In the genomic region with DNA sequence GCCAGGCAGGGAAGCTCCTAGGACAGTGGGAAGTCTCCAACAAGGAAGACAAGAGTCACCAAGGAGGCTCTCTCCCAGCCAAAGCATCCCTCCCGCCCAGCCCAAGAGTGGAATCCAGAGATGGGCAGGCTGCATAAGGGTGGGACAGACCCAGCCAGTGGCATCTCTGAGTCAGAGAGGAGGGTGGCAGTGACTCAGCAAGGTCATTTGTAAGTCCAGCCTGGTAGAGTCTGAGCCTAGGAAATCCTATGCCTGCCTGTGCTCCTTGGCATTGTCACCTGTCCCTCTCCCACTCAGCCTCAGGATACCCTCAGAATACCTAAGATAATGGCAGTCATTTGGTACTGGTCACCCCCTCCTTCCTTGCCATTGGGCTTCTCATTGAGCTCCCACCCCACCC, we compare ENCODE assay signal across 24 mouse cellular contexts. TPM values are rescaled to one million over a fixed set of nuclear protein-coding genes. Genes with fewer than 3 reads are reported as not detected.
DNase-seq lines count a peak whose midpoint lies in the region; ATAC-seq and TF ChIP-seq lines count a peak whose summit lies in the region.
"Had no signal": no experiment of that assay in that cellular context is flagged by ENCODE, and none has a peak within 500 bp of the region (broad histone marks: within the 10 kb centered on the region; RNA-seq: fewer than 3 reads in every experiment).

No protein-coding gene starts in this region.

- peaks cover 22% of the 10 kb centered on the region for H3K36me3 ChIP-seq in forebrain, postnatal 0 days (ENCODE audit: insufficient read depth)
- peaks cover 8% of the 10 kb centered on the region for H3K36me3 ChIP-seq in forebrain, embryonic 15.5 days
- peaks cover 17% of the 10 kb centered on the region; the same call in 1 of the 2 replicates for H3K36me3 ChIP-seq in hindbrain, embryonic 10.5 days
- no peaks in the 10 kb centered on the region for H3K36me3 ChIP-seq in kidney, embryonic 16.5 days (ENCODE audit: insufficient read depth, low read length)
- H3K36me3 ChIP-seq: heart, embryonic 15.5 days had no signal

- 93% methylated on average over 1 of the region's 1 CpGs for WGBS in forebrain, postnatal 0 days
- WGBS in forebrain, embryonic 15.5 days: 78% methylated on average over 1 of the region's 1 CpGs
- WGBS in hindbrain, embryonic 10.5 days: 83% methylated on average over 1 of the region's 1 CpGs
- 100% methylated on average over 1 of the region's 1 CpGs for WGBS in kidney, embryonic 16.5 days

- TF ChIP-seq CTCF in forebrain, postnatal 0 days (IDR thresholded peaks at IDR 0.05; ENCODE audit: low read depth): no peak

- no peak overlapping the region for H3K9ac ChIP-seq in forebrain, postnatal 0 days
- no peak overlapping the region for H3K9ac ChIP-seq in forebrain, embryonic 15.5 days (replicated peaks)
- no peak overlapping the region for H3K9ac ChIP-seq in kidney, embryonic 16.5 days (replicated peaks; ENCODE audit: low read length)
- H3K9ac ChIP-seq: heart, embryonic 15.5 days; hindbrain, embryonic 13.5 days; liver, embryonic 14.5 days had no signal

- H3K4me3 ChIP-seq in forebrain, postnatal 0 days (ENCODE audit: low read depth, low read length): no peak overlapping the region
- H3K4me3 ChIP-seq in forebrain, embryonic 15.5 days: no peak overlapping the region
- no peak overlapping the region for H3K4me3 ChIP-seq in hindbrain, embryonic 10.5 days
- H3K4me3 ChIP-seq in kidney, embryonic 16.5 days (ENCODE audit: low read length): no peak overlapping the region
- H3K4me3 ChIP-seq: heart, embryonic 15.5 days; hindbrain, embryonic 13.5 days had no signal

- H3K27me3 ChIP-seq in forebrain, postnatal 0 days (ENCODE audit: insufficient read depth, low read length): no peaks in the 10 kb centered on the region
- H3K27me3 ChIP-seq in forebrain, embryonic 15.5 days: no peaks in the 10 kb centered on the region
- no peaks in the 10 kb centered on the region for H3K27me3 ChIP-seq in hindbrain, embryonic 10.5 days (ENCODE audit: insufficient read depth, poor library complexity, severe bottlenecking)
- H3K27me3 ChIP-seq in kidney, embryonic 16.5 days (ENCODE audit: insufficient read depth, low read length): no peaks in the 10 kb centered on the region
- H3K27me3 ChIP-seq: heart, embryonic 15.5 days; hindbrain, embryonic 13.5 days had no signal

- no peak for DNase-seq in forebrain, postnatal 0 days
- DNase-seq in 416B (ENCODE audit: low read depth): peak; percentile 52
- peak; percentile 70 for DNase-seq in Muller cell, postnatal 12 days (ENCODE audit: inconsistent ontology term)
- DNase-seq in adrenal gland, postnatal 25 days: peak; percentile 49
- DNase-seq in lung, postnatal 36 days: no peak
- DNase-seq in hindbrain, embryonic 10.5 days (ENCODE audit: low spot score): no peak
- DNase-seq: cerebellum, adult 8-10 months; cerebellum, postnatal 25 days; kidney, adult 9 months; kidney, postnatal 14 days; liver; lung, adult 2 months; lung, postnatal 10 days; midbrain, embryonic 14.5 days; right cerebral cortex, postnatal 4 days; thymus, postnatal 4 days had no signal

- no peaks in the 10 kb centered on the region for H3K9me3 ChIP-seq in forebrain, postnatal 0 days (ENCODE audit: low read length)
- no peaks in the 10 kb centered on the region for H3K9me3 ChIP-seq in forebrain, embryonic 15.5 days
- H3K9me3 ChIP-seq in hindbrain, embryonic 10.5 days: no peaks in the 10 kb centered on the region
- no peaks in the 10 kb centered on the region for H3K9me3 ChIP-seq in kidney, embryonic 16.5 days (ENCODE audit: low read length)
- H3K9me3 ChIP-seq: heart, embryonic 15.5 days; hindbrain, embryonic 13.5 days had no signal

- 0 out of 2 replicates have a peak, but pooled peaks have one; percentile 12 for ATAC-seq in forebrain, postnatal 0 days
- no peak for ATAC-seq in forebrain, embryonic 15.5 days (replicated peaks)
- ATAC-seq in kidney, embryonic 16.5 days (ENCODE audit: low FRiP score, low TSS enrichment): no peak
- ATAC-seq: forebrain, embryonic 14.5 days; intestine, postnatal 0 days had no signal

- peaks cover 8% of the 10 kb centered on the region; the same call in 1 of the 2 replicates for H3K4me1 ChIP-seq in forebrain, postnatal 0 days (ENCODE audit: insufficient read depth)
- peaks cover 20% of the 10 kb centered on the region for H3K4me1 ChIP-seq in forebrain, embryonic 15.5 days
- peaks cover 26% of the 10 kb centered on the region for H3K4me1 ChIP-seq in hindbrain, embryonic 10.5 days (replicated peaks)
- H3K4me1 ChIP-seq in kidney, embryonic 16.5 days (ENCODE audit: insufficient read depth, low read length): no peaks in the 10 kb centered on the region

- H3K4me2 ChIP-seq in forebrain, postnatal 0 days (ENCODE audit: low read depth): no peak overlapping the region
- no peak overlapping the region for H3K4me2 ChIP-seq in forebrain, embryonic 15.5 days (replicated peaks)
- H3K4me2 ChIP-seq in kidney, embryonic 16.5 days (replicated peaks; ENCODE audit: low read depth, low read length): no peak overlapping the region
- H3K4me2 ChIP-seq: heart, embryonic 15.5 days; hindbrain, embryonic 13.5 days had no signal

- no peak overlapping the region for H3K27ac ChIP-seq in forebrain, postnatal 0 days (ENCODE audit: low read depth, low read length)
- H3K27ac ChIP-seq in forebrain, embryonic 15.5 days (replicated peaks): no peak overlapping the region
- no peak overlapping the region for H3K27ac ChIP-seq in hindbrain, embryonic 10.5 days
- H3K27ac ChIP-seq in kidney, embryonic 16.5 days (ENCODE audit: low read length): no peak overlapping the region
- H3K27ac ChIP-seq: heart, embryonic 15.5 days; hindbrain, embryonic 13.5 days; liver, embryonic 14.5 days had no signal

RNA-seq across cellular contexts. Expression of gene Slc35e4, which starts 9.0 kb away (rescaled TPM):
- 39.1 and 43.7 TPM in 2 replicates for total RNA-seq in forebrain, postnatal 0 days (2014; rRNA removed)
- polyA plus RNA-seq in forebrain, postnatal 0 days (2015; fragmentation: Nextera tagmentation; extraction: Ambion mirVana): 26.5 and 27.0 TPM in 2 replicates
- 13.2 and 13.7 TPM in 2 replicates for polyA plus RNA-seq in forebrain, embryonic 15.5 days (2015; fragmentation: Nextera tagmentation; extraction: Ambion mirVana)
- 6.6 and 6.9 TPM in 2 replicates for total RNA-seq in adrenal gland, postnatal 25 days (2021)
- 5.4 and 6.8 TPM in 2 replicates for polyA plus RNA-seq in hindbrain, embryonic 10.5 days (2016; fragmentation: Nextera tagmentation; extraction: Ambion mirVana)
- polyA plus RNA-seq in kidney, embryonic 16.5 days (2015; fragmentation: Nextera tagmentation; extraction: Ambion mirVana): 5.0 and 6.1 TPM in 2 replicates

RNA-seq across cellular contexts. Expression of gene Dusp18, which starts 10.4 kb away (rescaled TPM):
- 19.5 and 25.3 TPM in 2 replicates for total RNA-seq in forebrain, postnatal 0 days (2014; rRNA removed)
- 20.0 and 33.6 TPM in 2 replicates for polyA plus RNA-seq in forebrain, postnatal 0 days (2015; fragmentation: Nextera tagmentation; extraction: Ambion mirVana)
- polyA plus RNA-seq in forebrain, embryonic 15.5 days (2015; fragmentation: Nextera tagmentation; extraction: Ambion mirVana): 35.4 and 38.3 TPM in 2 replicates
- 3.9 and 4.1 TPM in 2 replicates for total RNA-seq in adrenal gland, postnatal 25 days (2021)
- polyA plus RNA-seq in hindbrain, embryonic 10.5 days (2016; fragmentation: Nextera tagmentation; extraction: Ambion mirVana): 19.9 and 23.4 TPM in 2 replicates
- polyA plus RNA-seq in kidney, embryonic 16.5 days (2015; fragmentation: Nextera tagmentation; extraction: Ambion mirVana): 14.7 and 16.4 TPM in 2 replicates

RNA-seq across cellular contexts. Expression of gene 4921536K21Rik, which starts 10.5 kb away (rescaled TPM):
- 0.19 and 0.31 TPM in 2 replicates for total RNA-seq in forebrain, postnatal 0 days (2014; rRNA removed)
- 0.33 and 0.56 TPM in 2 replicates for polyA plus RNA-seq in forebrain, postnatal 0 days (2015; fragmentation: Nextera tagmentation; extraction: Ambion mirVana)
- polyA plus RNA-seq in forebrain, embryonic 15.5 days (2015; fragmentation: Nextera tagmentation; extraction: Ambion mirVana): 0.57 and 0.61 TPM in 2 replicates
- total RNA-seq in adrenal gland, postnatal 25 days (2021): 0.33 and 0.82 TPM in 2 replicates
- 1.2 and 1.8 TPM in 2 replicates for polyA plus RNA-seq in hindbrain, embryonic 10.5 days (2016; fragmentation: Nextera tagmentation; extraction: Ambion mirVana)
- polyA plus RNA-seq in kidney, embryonic 16.5 days (2015; fragmentation: Nextera tagmentation; extraction: Ambion mirVana): 0.62 and 0.71 TPM in 2 replicates
- polyA plus RNA-seq: midbrain, embryonic 14.5 days had no signal

RNA-seq across cellular contexts. Expression of gene Tcn2, which starts 26.5 kb away (rescaled TPM):
- 20.3 and 20.9 TPM in 2 replicates for total RNA-seq in forebrain, postnatal 0 days (2014; rRNA removed)
- polyA plus RNA-seq in forebrain, postnatal 0 days (2015; fragmentation: Nextera tagmentation; extraction: Ambion mirVana): 23.2 and 24.1 TPM in 2 replicates
- 14.1 and 15.3 TPM in 2 replicates for polyA plus RNA-seq in forebrain, embryonic 15.5 days (2015; fragmentation: Nextera tagmentation; extraction: Ambion mirVana)
- total RNA-seq in adrenal gland, postnatal 25 days (2021): 125 and 128 TPM in 2 replicates
- 31.6 and 34.7 TPM in 2 replicates for polyA plus RNA-seq in hindbrain, embryonic 10.5 days (2016; fragmentation: Nextera tagmentation; extraction: Ambion mirVana)
- polyA plus RNA-seq in kidney, embryonic 16.5 days (2015; fragmentation: Nextera tagmentation; extraction: Ambion mirVana): 152 and 173 TPM in 2 replicates

RNA-seq across cellular contexts. Expression of gene Osbp2, which starts 41.7 kb away (rescaled TPM):
- 48.1 and 63.2 TPM in 2 replicates for total RNA-seq in forebrain, postnatal 0 days (2014; rRNA removed)
- polyA plus RNA-seq in forebrain, postnatal 0 days (2015; fragmentation: Nextera tagmentation; extraction: Ambion mirVana): 21.3 and 30.8 TPM in 2 replicates
- polyA plus RNA-seq in forebrain, embryonic 15.5 days (2015; fragmentation: Nextera tagmentation; extraction: Ambion mirVana): 11.9 and 14.6 TPM in 2 replicates
- 1.1 and 2.6 TPM in 2 replicates for total RNA-seq in adrenal gland, postnatal 25 days (2021)
- polyA plus RNA-seq in hindbrain, embryonic 10.5 days (2016; fragmentation: Nextera tagmentation; extraction: Ambion mirVana): 1.0 and 2.5 TPM in 2 replicates
- polyA plus RNA-seq in kidney, embryonic 16.5 days (2015; fragmentation: Nextera tagmentation; extraction: Ambion mirVana): 1.1 and 1.2 TPM in 2 replicates
- total RNA-seq: neutrophil, adult 5-6 weeks had no signal

Comparison
In these comparisons a context has a peak if more than half of its experiments do, and no peak if none do; other contexts are left out.
1. DNase-seq: peak in 416B (single experiment), Muller cell, postnatal 12 days (single experiment) and adrenal gland, postnatal 25 days (single experiment); none in forebrain, postnatal 0 days (single experiment), lung, postnatal 36 days (single experiment) and hindbrain, embryonic 10.5 days (single experiment).